Mouse (Mus musculus) CH12.LX (cell line): ENCODE results near the gene Arpc3. TPM values are rescaled to one million over a fixed set of nuclear protein-coding genes. Genes with fewer than 3 reads are reported as not detected.
A peak's percentile ranks its signal among the peaks of the same experiment; 100 is the strongest.

Experiments used
- DNase-seq: peaks from one replicate; pipeline ENCODE4 v3.0.0-alpha.2; 2013; ENCODE audit errors: extremely low read depth
- H3K27ac ChIP-seq: 2 replicates; pipeline ENCODE4 v1.5.1; 2012; ENCODE audit warnings: low read depth, mild to moderate bottlenecking, control low read depth, moderate library complexity; ENCODE audit not compliant: insufficient read depth
- H3K27me3 ChIP-seq: replicated peaks from 2 replicates; pipeline ENCODE3; 2012; ENCODE audit warnings: inconsistent platforms
- H3K36me3 ChIP-seq, 2 experiments: replicated peaks in 1 of 2; 2 replicates each; pipeline versions ENCODE3 to v1.6.1; 2012; ENCODE audit warnings: inconsistent platforms in 1 of 2, low read length in 1 of 2, mild to moderate bottlenecking in 1 of 2, mixed read lengths in 1 of 2, moderate library complexity in 1 of 2; ENCODE audit not compliant: control insufficient read depth in 1 of 2, insufficient read depth in 1 of 2
- H3K4me1 ChIP-seq, 2 experiments: 2 replicates each; pipeline ENCODE4 v1.6.1; 2012; ENCODE audit warnings: inconsistent platforms in 1 of 2, moderate library complexity in 1 of 2; ENCODE audit not compliant: insufficient read depth in 2 of 2, control insufficient read depth in 1 of 2
- H3K4me2 ChIP-seq: 2 replicates; pipeline ENCODE4 v1.6.1; 2012; ENCODE audit warnings: low read depth, mild to moderate bottlenecking, control low read depth; ENCODE audit not compliant: poor library complexity, insufficient read depth, severe bottlenecking
- H3K4me3 ChIP-seq, 3 experiments: fragments of 150-350 bp in 1 of 3; sonication (generic) in 1 of 3; replicated peaks in 1 of 3; 2 replicates each; pipeline versions ENCODE3 to v1.5.1; 2011 to 2012; ENCODE audit warnings: low read depth in 2 of 3, low read length in 2 of 3, mild to moderate bottlenecking in 2 of 3, moderate library complexity in 2 of 3, control low read depth in 1 of 3, improper control_type of control experiment in 1 of 3, inconsistent platforms in 1 of 3, mixed read lengths in 1 of 3; ENCODE audit not compliant: poor library complexity in 1 of 3
- H3K79me2 ChIP-seq: replicated peaks from 2 replicates; pipeline ENCODE4 v1.6.1; 2012; ENCODE audit warnings: mild to moderate bottlenecking, moderate library complexity; ENCODE audit not compliant: control insufficient read depth, poor library complexity, insufficient read depth, severe bottlenecking; ENCODE audit errors: extremely low read depth
- H3K9ac ChIP-seq: 2 replicates; pipeline ENCODE4 v1.6.1; 2012; ENCODE audit warnings: low read depth, mild to moderate bottlenecking, control low read depth, moderate library complexity; ENCODE audit not compliant: insufficient read depth
- H3K9me3 ChIP-seq: replicated peaks from 2 replicates; pipeline ENCODE3; 2012; ENCODE audit warnings: low read length, inconsistent platforms, mixed read lengths
- EP300 ChIP-seq: IDR thresholded peaks from 2 replicates; pipeline ENCODE4 v1.6.1; 2011; ENCODE audit warnings: low read length, improper control_type of control experiment
- GABPA ChIP-seq: IDR thresholded peaks from 2 replicates; pipeline ENCODE4 v1.6.1; 2012; ENCODE audit warnings: low read depth, low read length, improper control_type of control experiment, inconsistent platforms; ENCODE audit not compliant: insufficient replicate concordance
- MAFK ChIP-seq: IDR thresholded peaks from 2 replicates; pipeline ENCODE4 v1.6.1; 2011; ENCODE audit warnings: low read length, improper control_type of control experiment; ENCODE audit not compliant: insufficient replicate concordance
- MAZ ChIP-seq: IDR thresholded peaks from 2 replicates; pipeline ENCODE4 v1.6.1; 2012; ENCODE audit warnings: low read depth, mild to moderate bottlenecking, inconsistent platforms, low read length, improper control_type of control experiment, moderate library complexity
- MXI1 ChIP-seq: IDR thresholded peaks from 2 replicates; pipeline ENCODE4 v1.6.1; 2011; ENCODE audit warnings: mild to moderate bottlenecking, low read depth, low read length, improper control_type of control experiment
- MYC ChIP-seq: IDR thresholded peaks from 2 replicates; pipeline ENCODE4 v1.6.1; 2011; ENCODE audit warnings: low read depth, mild to moderate bottlenecking, improper control_type of control experiment, low read length
- NRF1 ChIP-seq: IDR thresholded peaks from 2 replicates; pipeline ENCODE4 v1.6.1; 2014; ENCODE audit warnings: low read depth, mild to moderate bottlenecking, inconsistent platforms, low read length, improper control_type of control experiment, moderate library complexity
- RAD21 ChIP-seq: IDR thresholded peaks from 2 replicates; pipeline ENCODE4 v1.6.1; 2011; ENCODE audit warnings: low read depth, mild to moderate bottlenecking, low read length, improper control_type of control experiment, moderate library complexity
- USF1 ChIP-seq: IDR thresholded peaks from 2 replicates; pipeline ENCODE4 v1.6.1; 2014; ENCODE audit warnings: low read depth, mild to moderate bottlenecking, inconsistent platforms, low read length, improper control_type of control experiment
- USF2 ChIP-seq: conservative IDR thresholded peaks from 2 replicates; pipeline ENCODE4 v1.6.1; 2011; ENCODE audit warnings: low read depth, low read length, improper control_type of control experiment
- ZMIZ1 ChIP-seq: IDR thresholded peaks from 2 replicates; pipeline ENCODE4 v1.6.1; 2012; ENCODE audit warnings: low read depth, mild to moderate bottlenecking, inconsistent platforms, low read length, improper control_type of control experiment
- ZNF384 ChIP-seq: IDR thresholded peaks from 2 replicates; pipeline ENCODE4 v1.6.1; 2012; ENCODE audit warnings: low read depth, low read length, improper control_type of control experiment, inconsistent platforms
- dilution Hi-C: fragments of 300-500 bp; cut with MboI; formaldehyde crosslinking; loops from 2 replicates; pipeline ENCODE4 v1.14.3; 2020; ENCODE audit warnings: low sequenced_read_pairs; ENCODE audit not compliant: extremely low pct_unique_long_range_greater_than_20kb, extremely low pct_ligation_motif_present
- in situ Hi-C: fragments of 300-500 bp; cut with MboI; formaldehyde crosslinking; loops from 3 replicates; pipeline ENCODE4 v1.14.3; 2019; ENCODE audit warnings: low sequenced_read_pairs, low pct_ligation_motif_present, low pct_unique_long_range_greater_than_20kb, mixed read lengths
- polyA plus RNA-seq: library from polyadenylated mRNA; unstranded; fragments of >175 nt; gene quantifications from 2 replicates; pipeline ENCODE4 v1.2.1, GENCODE M21; 2012; ENCODE audit warnings: low read depth; ENCODE audit not compliant: insufficient read length
- total RNA-seq, 2 experiments: library from RNA; depleted of rRNA; stranded (reverse); fragments of 300-350 nt in 1 of 2; fragments of >200 nt in 1 of 2; gene quantifications; 2 replicates each; pipeline ENCODE4 v1.2.3; 2012 to 2014

The Arpc3 gene
- total and polyA plus RNA-seq, 3 experiments: 256 to 543 (median 297) TPM

DNA sequence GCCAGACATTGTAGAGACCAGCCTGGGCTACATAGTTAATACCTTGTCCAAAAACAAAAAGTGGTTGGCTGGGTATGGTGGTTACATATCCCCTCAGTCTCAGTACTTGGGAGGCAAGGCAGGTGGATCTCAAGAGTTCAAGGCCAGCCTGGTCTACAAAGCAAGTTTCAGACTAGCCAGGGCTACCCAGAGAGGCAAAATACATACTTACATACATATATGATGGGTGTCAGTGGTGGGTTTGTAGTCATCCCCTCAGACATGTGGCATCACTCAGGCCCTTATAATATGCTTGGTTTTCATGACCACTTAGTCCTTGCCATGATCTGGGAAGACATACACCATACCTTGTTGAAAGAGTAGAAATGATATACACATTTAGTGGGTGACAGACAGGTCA is 1.0 kb upstream of the Arpc3 start:
- in situ Hi-C loops: no loop called here

DNA sequence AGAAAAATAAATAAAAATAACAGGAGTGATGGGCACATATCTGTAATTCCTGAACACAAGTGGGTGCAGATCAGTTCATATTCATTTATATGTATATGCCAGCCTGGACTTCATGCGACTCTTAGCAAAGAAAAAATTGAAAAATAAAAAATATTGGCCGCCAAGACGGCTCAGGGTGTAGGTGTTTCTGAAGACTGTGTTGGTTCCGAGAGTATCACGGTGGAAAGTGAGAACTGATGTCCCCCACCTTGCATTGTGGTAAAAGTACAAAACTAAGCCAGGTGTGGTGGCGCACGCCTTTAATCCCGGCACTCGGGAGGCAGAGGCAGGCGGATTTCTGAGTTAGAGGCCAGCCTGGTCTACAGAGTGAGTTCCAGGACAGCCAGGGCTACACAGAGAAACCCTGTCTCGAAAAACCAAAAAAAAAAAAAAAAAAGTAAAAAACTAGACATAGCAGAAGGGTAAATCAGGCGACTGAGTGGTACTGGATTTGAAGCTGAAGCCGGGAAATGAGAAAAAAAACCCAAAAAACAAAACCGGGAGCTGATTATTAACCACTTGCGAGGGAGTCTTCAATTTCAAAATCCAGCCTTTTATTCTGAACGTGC is 396 bp upstream of the Arpc3 start:
- no peak overlapping the region for H3K27ac ChIP-seq
- TF ChIP-seq GABPA (no peak), ZNF384 (peak; percentile 87)
- H3K4me1 ChIP-seq: peaks cover 2 to 21% of the 10 kb centered on the region in 2 experiments; a peak in 3 of 4 replicates
- dilution Hi-C loops: no loop called here
- H3K27me3 ChIP-seq: no peaks in the 10 kb centered on the region
- H3K9me3 ChIP-seq: no peaks in the 10 kb centered on the region
- in situ Hi-C loops: no loop called here
- peaks cover 9 to 15% of the 10 kb centered on the region in 2 experiments for H3K36me3 ChIP-seq
- H3K9ac ChIP-seq: no peak overlapping the region
- DNase-seq: no peak
- H3K4me2 ChIP-seq: peak overlapping the region; percentile 58; the same call in 1 of the 2 replicates
- peak overlapping the region in 1 of 3 experiments; percentile 91 for H3K4me3 ChIP-seq
- peaks cover 33% of the 10 kb centered on the region for H3K79me2 ChIP-seq

More for the DNA sequence above, 1.0 kb upstream of the Arpc3 start:
- H3K36me3 ChIP-seq: peaks cover 9 to 13% of the 10 kb centered on the region in 2 experiments
- H3K79me2 ChIP-seq: peaks cover 33% of the 10 kb centered on the region
- H3K27me3 ChIP-seq: no peaks in the 10 kb centered on the region
- no peak overlapping the region for H3K4me3 ChIP-seq
- H3K9ac ChIP-seq: no peak overlapping the region
- TF ChIP-seq ZMIZ1: no peak
- TF ChIP-seq MAFK: no peak
- TF ChIP-seq RAD21: no peak
- no peak for TF ChIP-seq USF1
- no peak for TF ChIP-seq MAZ
- no peak for TF ChIP-seq MYC
- TF ChIP-seq MXI1: no peak
- no peak for TF ChIP-seq NRF1
- TF ChIP-seq EP300: no peak
- no peak for TF ChIP-seq USF2
- DNase-seq: no peak
- peaks cover 2 to 21% of the 10 kb centered on the region in 2 experiments; a peak in 3 of 4 replicates for H3K4me1 ChIP-seq
- H3K4me2 ChIP-seq: no peak overlapping the region
- H3K9me3 ChIP-seq: no peaks in the 10 kb centered on the region
- dilution Hi-C loops: no loop called here
- no peak overlapping the region for H3K27ac ChIP-seq
